Mouse (Mus musculus) liver, embryonic 16.5 days (tissue): Measurements from ENCODE around the gene Cntrob. TPM values are rescaled to one million over a fixed set of nuclear protein-coding genes. Genes with fewer than 3 reads are reported as not detected.

Source experiments
- ATAC-seq: fragments of 200-750 bp; cut with Nextera tagmentation; 2 replicates; pipeline ENCODE4 v1.8.0; 2017; ENCODE audit warnings: low read depth, mild to moderate bottlenecking, moderate number of reproducible peaks, moderate library complexity
- H3K27ac ChIP-seq: fragments of 300-500 bp; sonication (generic); 2 replicates; pipeline ENCODE4 v1.5.1; 2014; ENCODE audit warnings: mild to moderate bottlenecking, low read length
- H3K27me3 ChIP-seq: fragments of 300-500 bp; sonication (generic); 2 replicates; pipeline ENCODE4 v1.6.1; 2014; ENCODE audit warnings: low read depth, low read length, mixed read lengths; ENCODE audit not compliant: control insufficient read depth, insufficient read depth
- H3K36me3 ChIP-seq: fragments of 300-500 bp; sonication (generic); 2 replicates; pipeline ENCODE4 v1.6.1; 2014; ENCODE audit warnings: mild to moderate bottlenecking; ENCODE audit not compliant: control insufficient read depth, insufficient read depth
- H3K4me1 ChIP-seq: fragments of 300-500 bp; sonication (generic); 2 replicates; pipeline ENCODE4 v1.6.1; 2014; ENCODE audit warnings: low read depth, low read length, mixed read lengths; ENCODE audit not compliant: control insufficient read depth
- H3K4me2 ChIP-seq: fragments of 300-500 bp; sonication (generic); 2 replicates; pipeline ENCODE4 v1.6.1; 2014; ENCODE audit warnings: low read depth, low read length, mixed read lengths
- H3K4me3 ChIP-seq: fragments of 300-500 bp; sonication (generic); 2 replicates; pipeline ENCODE4 v1.5.1; 2014; ENCODE audit warnings: low read depth, mild to moderate bottlenecking, low read length
- H3K9ac ChIP-seq: fragments of 300-500 bp; sonication (generic); 2 replicates; pipeline ENCODE4 v1.6.1; 2014; ENCODE audit warnings: low read depth, low read length
- H3K9me3 ChIP-seq: fragments of 300-500 bp; sonication (generic); replicated peaks from 2 replicates; pipeline ENCODE4 v1.6.1; 2016; ENCODE audit warnings: low read length; ENCODE audit not compliant: control insufficient read depth
- WGBS: fragments of 180-500 bp; shearing (Covaris S2); extraction: QIAGEN DNeasy Blood & Tissue Kit; methylation state at CpG from one replicate; pipeline ENCODE4 v1.1.7; 2014; ENCODE audit not compliant: insufficient replicate concordance; 5-methylcytosine and 5-hydroxymethylcytosine counted together
- polyA plus RNA-seq: library from polyadenylated mRNA; unstranded; fragments of >200 nt; fragmentation: Nextera tagmentation; extraction: Ambion mirVana; gene quantifications from 2 replicates; pipeline ENCODE4 v1.2.1, GENCODE M21; 2015

Gene Cntrob
- polyA plus RNA-seq, 1 experiment from 2014 or later, result 6.0 TPM

DNA sequence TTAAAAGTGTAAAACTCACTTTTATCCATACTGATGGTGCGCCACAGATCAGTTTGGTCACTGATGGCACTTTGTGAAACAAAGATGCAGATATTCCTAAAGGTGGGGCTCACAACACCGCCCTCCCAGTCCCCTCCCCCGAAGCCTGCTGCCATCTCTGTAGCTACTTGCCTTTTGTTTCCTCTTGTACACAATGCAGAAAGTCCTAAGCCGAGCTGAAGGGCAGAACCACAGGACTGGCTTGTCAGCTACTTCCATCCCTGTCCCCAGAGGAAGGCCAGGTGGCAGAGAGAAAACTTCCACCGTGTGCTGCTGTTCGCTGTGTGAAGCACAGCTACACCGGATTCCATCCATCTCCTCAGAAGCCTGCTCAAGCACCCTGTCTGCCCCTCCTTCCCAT is 25.3 kb downstream of the Cntrob start:
- Histone ChIP-seq H3K27me3 (no peaks in the 10 kb centered on the region), H3K27ac (no peak overlapping the region), H3K9me3 (no peaks in the 10 kb centered on the region), H3K4me1 (no peaks in the 10 kb centered on the region), H3K36me3 (no peaks in the 10 kb centered on the region), H3K9ac (no peak overlapping the region), H3K4me2 (no peak overlapping the region), H3K4me3 (no peak overlapping the region)
- 69% methylated on average over 7 of the region's 7 CpGs for WGBS
- no peak for ATAC-seq

DNA sequence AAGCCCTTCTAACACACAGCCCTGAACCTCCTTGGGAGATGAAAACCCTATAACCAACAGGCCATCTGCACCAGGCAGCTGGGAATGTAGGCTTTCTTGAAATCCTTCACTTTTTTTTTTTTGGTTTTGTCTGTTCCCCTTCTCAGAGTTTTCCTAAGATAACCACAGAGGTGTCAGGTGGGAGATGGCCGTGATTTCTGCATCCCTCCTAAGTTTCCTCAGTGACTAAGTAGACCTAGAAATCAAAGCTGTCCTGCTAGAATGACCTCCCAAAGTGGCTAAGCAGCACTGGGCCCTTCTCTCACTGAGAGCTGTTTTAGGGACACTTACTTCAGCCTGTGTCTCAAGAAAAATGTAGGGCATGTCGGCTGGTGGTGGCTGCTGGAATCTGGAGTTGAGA is 25.8 kb downstream of the Cntrob start:
- no peak overlapping the region for H3K4me3 ChIP-seq
- H3K27me3 ChIP-seq, result no peaks in the 10 kb centered on the region
- no peak overlapping the region for H3K4me2 ChIP-seq
- ATAC-seq, result no peak
- H3K9ac ChIP-seq, result no peak overlapping the region
- H3K36me3 ChIP-seq, result no peaks in the 10 kb centered on the region
- no peaks in the 10 kb centered on the region for H3K4me1 ChIP-seq
- 78% methylated on average over 2 of the region's 2 CpGs for WGBS
- H3K27ac ChIP-seq, result no peak overlapping the region
- no peaks in the 10 kb centered on the region for H3K9me3 ChIP-seq

DNA sequence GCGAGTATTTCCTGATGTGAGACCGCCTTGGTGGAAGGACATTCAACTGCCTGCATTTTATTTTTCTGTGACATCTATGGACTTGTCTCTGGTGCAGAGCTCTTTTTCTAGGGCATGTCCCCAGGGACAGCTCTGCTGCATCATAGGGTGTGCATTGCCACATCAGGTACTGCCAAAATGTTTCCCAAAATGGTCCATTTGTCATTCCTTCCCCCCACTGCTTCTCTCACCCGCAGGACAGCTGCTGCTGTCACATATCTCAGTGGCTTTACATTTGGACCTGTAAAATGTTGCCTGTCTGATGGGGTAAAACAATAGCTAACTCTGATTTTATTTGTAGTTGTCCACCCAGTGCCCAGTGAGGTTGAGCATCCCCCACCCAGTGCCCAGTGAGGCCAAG is 28.3 kb downstream of the Cntrob start:
- Histone ChIP-seq H3K4me3 (no peak overlapping the region), H3K27ac (no peak overlapping the region), H3K4me2 (no peak overlapping the region), H3K9me3 (no peaks in the 10 kb centered on the region), H3K9ac (no peak overlapping the region), H3K27me3 (no peaks in the 10 kb centered on the region), H3K4me1 (no peaks in the 10 kb centered on the region), H3K36me3 (no peaks in the 10 kb centered on the region)
- no peak for ATAC-seq
- WGBS, result 63% methylated on average over 3 of the region's 3 CpGs

DNA sequence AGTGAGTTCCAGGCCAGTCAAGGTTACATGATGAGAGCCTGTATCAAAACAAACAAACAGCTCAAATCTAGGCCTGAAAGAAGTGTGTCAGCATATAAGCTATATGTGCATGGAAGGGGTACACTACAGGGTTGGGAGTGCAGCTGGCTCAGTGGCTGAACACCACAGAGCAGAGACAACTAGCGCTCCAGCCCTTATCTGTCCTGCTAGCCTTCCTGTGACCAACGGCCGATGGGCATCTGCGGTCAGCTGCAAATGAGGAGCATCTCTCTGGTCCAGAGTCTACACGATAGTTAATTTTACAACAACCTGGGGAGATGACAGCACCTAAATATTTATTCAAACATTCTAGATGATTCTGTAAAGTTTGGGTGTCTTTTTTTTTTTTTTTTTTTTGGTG is 32.5 kb downstream of the Cntrob start:
- no peaks in the 10 kb centered on the region for H3K4me1 ChIP-seq
- H3K27me3 ChIP-seq, result no peaks in the 10 kb centered on the region
- H3K4me3 ChIP-seq, result no peak overlapping the region
- no peak overlapping the region for H3K4me2 ChIP-seq
- ATAC-seq, result no peak
- no peaks in the 10 kb centered on the region for H3K9me3 ChIP-seq
- WGBS, result 49% methylated on average over 5 of the region's 5 CpGs
- H3K27ac ChIP-seq, result no peak overlapping the region
- no peak overlapping the region for H3K9ac ChIP-seq
- H3K36me3 ChIP-seq, result no peaks in the 10 kb centered on the region

DNA sequence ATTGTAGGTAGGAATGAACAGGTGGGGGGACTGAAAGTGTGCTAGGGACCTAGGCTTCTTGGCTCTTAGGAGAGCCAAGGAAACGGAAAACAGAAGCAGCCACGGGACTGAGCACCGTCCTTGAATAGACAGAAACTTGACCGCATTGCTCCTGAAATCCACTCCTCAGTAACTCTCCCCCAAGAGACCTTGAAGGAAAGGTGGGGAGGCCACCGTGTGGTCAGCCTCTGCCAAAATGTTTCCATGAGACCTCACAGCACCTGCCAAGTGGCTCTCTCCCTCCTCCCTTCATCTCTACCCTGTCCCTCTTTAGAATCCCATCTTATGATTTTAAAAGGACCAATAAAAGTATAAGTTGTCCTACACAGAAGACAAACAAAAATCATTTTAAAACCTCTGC is 46.3 kb downstream of the Cntrob start:
- no peak for ATAC-seq
- no peak overlapping the region for H3K4me2 ChIP-seq
- H3K36me3 ChIP-seq, result no peaks in the 10 kb centered on the region
- no peaks in the 10 kb centered on the region for H3K9me3 ChIP-seq
- no peak overlapping the region for H3K9ac ChIP-seq
- H3K4me1 ChIP-seq, result no peaks in the 10 kb centered on the region
- 65% methylated on average over 5 of the region's 5 CpGs for WGBS
- H3K4me3 ChIP-seq, result no peak overlapping the region
- no peak overlapping the region for H3K27ac ChIP-seq
- H3K27me3 ChIP-seq, result no peaks in the 10 kb centered on the region

DNA sequence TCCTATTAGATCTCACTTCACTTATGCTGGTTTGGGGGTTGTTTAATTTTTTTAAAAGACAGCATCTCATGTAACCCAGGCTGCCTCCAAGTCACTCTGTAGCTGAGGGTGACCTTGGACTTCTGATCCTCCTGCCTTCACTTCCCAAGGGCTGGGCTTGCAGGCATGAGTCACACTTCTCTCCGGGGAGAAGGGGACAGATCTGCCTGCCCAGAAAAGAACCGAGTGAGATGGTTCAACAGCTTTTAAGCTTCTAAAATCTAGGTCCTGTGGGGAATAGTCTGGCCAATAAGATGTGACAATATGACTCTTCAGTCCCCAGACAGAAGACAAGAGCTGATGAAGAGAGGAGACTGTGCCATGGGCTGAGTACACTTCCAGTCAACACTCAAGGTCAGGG is 47.5 kb downstream of the Cntrob start:
- Histone ChIP-seq H3K27ac (no peak overlapping the region), H3K4me2 (no peak overlapping the region), H3K4me3 (no peak overlapping the region), H3K9ac (no peak overlapping the region), H3K4me1 (no peaks in the 10 kb centered on the region), H3K36me3 (no peaks in the 10 kb centered on the region), H3K27me3 (0 out of 2 replicates have a peak, but pooled peaks cover 6% of the 10 kb centered on the region), H3K9me3 (no peaks in the 10 kb centered on the region)
- no peak for ATAC-seq
- WGBS, result 38% methylated on average over 2 of the region's 2 CpGs

DNA sequence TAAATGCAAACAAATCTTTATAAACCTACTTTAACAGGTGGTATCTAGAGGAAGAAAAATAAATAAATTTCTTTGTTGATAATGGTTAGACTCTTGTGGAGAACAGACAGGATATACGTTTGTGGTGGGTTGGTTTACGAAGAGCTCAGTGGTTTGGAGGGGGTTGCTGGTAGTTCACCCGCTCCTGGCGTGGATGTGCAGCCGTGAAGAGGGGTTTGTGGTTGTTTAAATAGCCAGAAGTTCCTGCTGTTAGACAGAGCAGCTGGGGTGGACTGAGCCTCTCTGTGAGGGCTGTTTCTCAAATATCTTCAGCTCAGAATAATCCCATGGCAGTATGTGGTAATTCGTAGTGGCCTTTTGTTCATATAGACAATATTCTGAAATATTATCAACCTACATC is 47.9 kb downstream of the Cntrob start:
- Histone ChIP-seq H3K4me2 (no peak overlapping the region), H3K36me3 (no peaks in the 10 kb centered on the region), H3K4me3 (no peak overlapping the region), H3K9me3 (no peaks in the 10 kb centered on the region), H3K27me3 (0 out of 2 replicates have a peak, but pooled peaks cover 6% of the 10 kb centered on the region), H3K9ac (no peak overlapping the region), H3K27ac (no peak overlapping the region), H3K4me1 (no peaks in the 10 kb centered on the region)
- 37% methylated on average over 6 of the region's 6 CpGs for WGBS
- no peak for ATAC-seq

DNA sequence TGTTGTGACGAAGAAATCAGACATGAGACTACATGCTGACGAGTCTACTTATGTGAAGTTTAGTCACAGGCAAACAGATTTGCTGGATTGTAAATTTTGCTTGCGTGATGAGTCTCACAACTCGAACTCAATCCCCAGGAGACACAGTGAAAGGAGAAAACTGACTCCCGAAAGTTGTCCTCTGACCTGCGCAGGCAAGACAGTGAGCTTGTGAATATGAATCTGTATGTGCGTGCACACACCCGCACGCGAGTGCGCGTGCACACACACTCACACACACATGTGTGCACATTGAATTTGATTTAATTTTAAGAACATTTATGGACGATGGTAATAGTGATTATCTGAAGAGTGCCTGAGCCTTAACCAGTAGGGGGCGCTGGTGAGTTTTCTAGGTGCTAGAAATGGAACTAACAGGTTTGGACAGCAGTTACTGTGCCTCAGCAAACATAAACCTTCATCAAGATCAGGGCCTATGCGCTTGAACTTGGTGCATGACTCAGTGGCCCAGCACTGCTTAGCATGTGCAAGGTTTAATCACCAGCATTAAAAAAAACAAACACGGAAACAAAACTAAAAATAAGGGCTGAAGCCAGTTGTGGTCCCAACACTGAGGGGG is 51.3 kb downstream of the Cntrob start:
- no peak overlapping the region for H3K27ac ChIP-seq
- no peaks in the 10 kb centered on the region for H3K9me3 ChIP-seq
- H3K4me1 ChIP-seq, result no peaks in the 10 kb centered on the region; the same call in 1 of the 2 replicates
- no peak for ATAC-seq
- no peak overlapping the region for H3K4me3 ChIP-seq
- no peak overlapping the region for H3K4me2 ChIP-seq
- H3K9ac ChIP-seq, result no peak overlapping the region
- peaks cover 6% of the 10 kb centered on the region; the same call in 1 of the 2 replicates for H3K27me3 ChIP-seq
- H3K36me3 ChIP-seq, result no peaks in the 10 kb centered on the region
- WGBS, result 28% methylated on average over 16 of the region's 16 CpGs

DNA sequence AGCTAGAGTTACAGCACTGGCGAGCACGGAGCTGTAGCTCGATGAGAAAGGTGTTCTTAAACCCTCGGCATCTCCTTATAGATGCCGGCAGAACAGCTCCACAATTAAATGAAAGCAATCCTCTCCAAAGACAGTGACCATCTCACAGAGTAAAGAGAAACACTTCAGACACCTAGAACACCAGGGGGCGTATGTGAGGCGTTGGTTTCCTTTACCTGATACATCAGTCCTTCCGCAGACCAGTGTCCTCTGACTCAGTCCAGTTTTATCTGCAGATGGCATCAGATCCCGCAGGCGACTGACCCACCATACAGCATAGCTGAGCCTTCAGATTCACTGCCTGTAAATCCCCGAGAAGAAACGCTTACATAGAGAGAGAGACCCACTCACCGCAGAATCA is 54.0 kb downstream of the Cntrob start:
- ATAC-seq, result no peak
- Histone ChIP-seq H3K4me3 (no peak overlapping the region), H3K9me3 (no peaks in the 10 kb centered on the region), H3K4me1 (no peaks in the 10 kb centered on the region; the same call in 1 of the 2 replicates), H3K4me2 (no peak overlapping the region), H3K9ac (no peak overlapping the region), H3K27me3 (peaks cover 9% of the 10 kb centered on the region; the same call in 1 of the 2 replicates), H3K36me3 (no peaks in the 10 kb centered on the region), H3K27ac (no peak overlapping the region)
- 11% methylated on average over 13 of the region's 13 CpGs for WGBS
